Mouse (Mus musculus): ENCODE measurements around the gene Meaf6.

Gene Meaf6

DNA sequence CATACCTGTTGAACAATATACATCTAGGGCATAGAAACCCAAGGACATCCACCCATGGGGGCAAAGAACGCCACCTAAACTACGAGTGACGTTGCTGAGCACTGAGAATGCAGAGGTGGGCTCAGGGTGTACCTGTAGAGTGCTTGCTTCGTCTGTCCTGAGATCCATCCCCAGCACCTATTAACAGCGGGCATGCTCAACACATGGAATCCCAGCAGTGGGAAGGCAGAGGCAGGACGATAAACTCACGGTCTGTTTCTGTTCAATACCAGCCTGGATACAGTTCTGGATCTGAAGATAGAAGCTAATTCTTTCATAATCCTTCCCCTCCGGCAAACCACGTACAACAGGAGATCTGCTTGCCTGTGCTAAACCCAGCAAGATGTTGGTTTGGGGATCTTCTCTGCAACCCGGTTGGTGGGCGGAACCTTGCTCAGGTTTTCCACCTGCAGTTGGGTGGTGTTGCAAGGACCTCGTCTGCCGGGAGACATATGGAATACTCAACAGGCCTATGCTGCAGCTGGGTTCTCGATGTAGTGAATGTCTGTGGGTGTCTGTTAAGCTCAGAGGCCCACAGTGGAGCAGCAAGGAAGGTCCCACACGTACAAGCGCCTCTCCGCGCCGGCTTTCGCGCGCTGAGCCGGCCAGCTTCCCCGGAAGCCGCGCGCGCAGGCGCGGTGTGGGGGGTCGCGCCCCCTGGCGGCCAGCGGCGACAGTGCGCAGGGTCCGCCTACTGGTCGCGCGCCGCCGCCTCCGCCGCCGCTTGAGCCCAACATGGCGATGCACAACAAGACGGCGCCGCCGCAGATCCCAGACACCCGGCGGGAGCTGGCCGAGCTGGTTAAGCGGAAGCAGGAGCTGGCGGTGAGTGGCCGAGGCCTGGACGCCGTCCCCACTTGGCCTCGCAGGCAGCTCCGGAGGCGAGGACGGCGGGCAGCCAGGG is at the start of gene Meaf6:
Gene Meaf6, plus strand, starts transcription at position 732 of the 943 bp plus-strand sequence.
- DNase-seq (ENCODE audit: extremely low read depth, low read depth), result peak; percentile 54

DNA sequence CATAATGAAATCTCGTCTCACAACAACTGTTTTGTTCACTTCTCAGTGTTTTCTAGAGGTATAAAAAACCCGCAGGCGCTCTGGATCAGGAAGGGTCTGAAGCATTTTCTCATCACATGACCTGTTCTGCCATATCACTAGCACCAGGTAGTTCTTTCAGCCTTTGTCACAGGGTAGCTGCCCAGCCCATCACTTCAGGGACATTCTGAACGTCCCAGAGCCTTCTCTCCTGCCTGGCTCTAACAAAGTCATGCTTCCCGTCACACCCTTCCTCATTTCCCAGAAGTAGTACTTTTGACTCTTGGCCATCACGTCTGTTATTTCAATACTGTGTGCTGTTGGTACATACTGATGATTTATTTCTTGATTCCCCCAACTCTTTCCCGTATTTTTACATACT is 40.5 kb upstream of the Meaf6 start:
- no peak for DNase-seq (ENCODE audit: extremely low read depth, low read depth)

DNA sequence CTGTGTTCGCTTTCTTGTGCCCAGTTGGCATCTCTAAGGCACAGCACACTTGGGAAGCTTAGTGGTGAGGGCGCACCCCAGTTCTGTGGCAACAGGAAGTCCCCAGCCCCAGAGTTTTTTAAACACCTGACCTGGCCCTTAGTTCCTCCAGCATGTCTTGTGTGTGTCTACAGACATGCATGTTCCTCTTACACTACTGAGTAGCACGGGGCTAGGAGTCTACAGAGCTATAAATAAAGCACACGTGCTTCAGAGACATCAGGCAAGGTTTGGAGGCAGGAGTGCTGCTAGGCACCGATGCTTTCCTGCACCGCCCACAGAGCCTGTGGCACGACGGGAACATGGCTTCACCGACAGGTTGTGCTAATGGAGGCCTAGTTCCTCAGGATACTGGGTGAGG is 29.5 kb upstream of the Meaf6 start:
- no peak for DNase-seq (ENCODE audit: extremely low read depth, low read depth)

DNA sequence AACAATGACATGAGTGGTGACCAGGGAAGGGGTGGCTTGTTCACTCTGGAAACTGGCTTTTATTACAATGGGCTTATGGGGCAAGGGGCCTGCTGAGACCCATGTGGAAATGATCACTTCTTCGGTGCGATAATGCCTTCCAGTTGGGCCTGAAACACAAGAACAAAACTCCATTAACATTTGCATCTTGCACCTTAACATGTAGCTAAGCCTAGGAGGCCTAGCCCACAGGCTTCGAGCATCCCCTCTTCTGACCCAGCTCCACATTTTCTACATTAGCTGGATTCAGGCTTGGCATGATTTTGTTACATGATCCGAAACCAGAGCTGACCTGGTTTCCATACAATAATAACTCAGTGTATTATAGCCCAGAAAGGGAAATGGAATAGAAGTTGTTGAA is 28.5 kb upstream of the Meaf6 start:
- DNase-seq (ENCODE audit: extremely low read depth, low read depth), result no peak

DNA sequence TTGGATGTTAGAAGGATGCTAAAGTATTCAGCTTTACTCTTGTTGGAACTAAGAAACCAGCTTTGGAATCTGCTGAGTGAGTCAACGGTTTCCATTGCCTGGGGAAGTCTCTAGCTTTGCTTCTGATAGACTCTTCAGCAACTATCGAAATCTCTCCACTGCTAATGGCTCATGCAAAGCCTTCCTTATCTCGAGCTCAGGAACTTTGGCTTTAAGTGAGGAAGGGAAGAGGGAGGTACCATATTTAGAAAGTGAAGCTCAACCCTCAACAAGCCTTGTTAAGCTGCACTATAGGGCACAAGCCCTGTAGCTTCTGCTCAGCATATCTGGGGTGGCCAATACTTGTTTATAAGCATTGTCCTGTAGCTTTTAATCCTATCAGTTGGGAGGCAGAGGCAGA is 27.7 kb upstream of the Meaf6 start:
- peak; percentile 43 for DNase-seq (ENCODE audit: extremely low read depth, low read depth)

DNA sequence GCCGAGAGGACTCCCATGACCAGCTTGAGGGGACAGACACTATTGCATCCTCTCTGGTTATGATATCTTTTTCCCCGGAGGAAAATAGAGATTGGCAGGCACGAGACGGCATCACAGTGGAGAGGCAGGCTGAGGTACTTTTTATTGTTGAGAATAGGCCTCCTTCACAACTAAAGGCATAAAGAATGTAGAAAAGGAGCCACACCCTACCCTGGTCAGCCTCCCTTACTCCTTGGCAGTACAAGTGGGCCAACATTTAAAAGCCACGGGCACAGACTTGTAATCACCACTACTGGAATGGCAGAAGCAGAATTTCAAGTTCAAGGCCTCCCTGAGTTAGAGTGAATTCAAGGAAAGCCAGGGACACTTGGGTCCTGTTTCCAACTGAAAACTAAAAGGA is 26.9 kb upstream of the Meaf6 start:
- DNase-seq (ENCODE audit: extremely low read depth, low read depth), result no peak

DNA sequence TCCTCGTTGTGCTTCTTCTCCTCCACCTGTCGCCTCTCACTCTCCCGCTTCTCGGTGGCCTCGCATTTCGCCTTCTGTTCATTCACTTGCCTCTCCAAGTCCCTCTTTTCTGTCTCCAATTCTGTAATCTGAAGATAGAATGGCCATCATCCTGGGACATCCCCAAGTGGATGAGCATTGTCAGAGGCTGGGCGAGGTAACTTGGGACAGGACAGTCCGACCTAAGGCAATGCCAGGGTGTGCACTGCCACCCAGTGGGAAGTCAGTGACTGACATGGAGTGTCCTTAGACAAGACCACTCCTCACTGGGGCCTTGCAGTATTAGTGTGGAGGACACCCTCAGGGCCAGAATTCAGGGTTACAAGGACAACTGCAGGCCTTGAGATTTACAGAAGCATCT is 25.9 kb upstream of the Meaf6 start:
- DNase-seq (ENCODE audit: extremely low read depth, low read depth), result no peak

DNA sequence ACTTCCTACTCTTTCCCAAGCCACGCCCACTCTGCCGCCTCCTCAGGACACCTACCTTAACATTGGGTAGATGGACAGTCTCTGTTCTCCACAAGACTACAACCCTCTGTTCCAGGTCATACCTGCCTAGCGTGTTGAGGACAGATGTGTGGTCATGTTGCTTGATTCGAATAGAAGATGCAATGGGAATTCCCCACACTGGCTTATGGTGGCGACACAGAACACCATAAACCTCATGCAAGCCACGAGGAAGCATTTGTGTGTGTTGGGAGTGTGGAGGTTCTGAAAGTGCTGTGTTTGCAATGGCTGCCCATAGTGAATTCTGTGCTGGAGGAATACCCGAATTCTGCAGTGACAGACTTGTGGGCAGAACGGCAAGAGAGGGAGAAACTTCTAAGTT is 21.1 kb upstream of the Meaf6 start:
- no peak for DNase-seq (ENCODE audit: extremely low read depth, low read depth)

DNA sequence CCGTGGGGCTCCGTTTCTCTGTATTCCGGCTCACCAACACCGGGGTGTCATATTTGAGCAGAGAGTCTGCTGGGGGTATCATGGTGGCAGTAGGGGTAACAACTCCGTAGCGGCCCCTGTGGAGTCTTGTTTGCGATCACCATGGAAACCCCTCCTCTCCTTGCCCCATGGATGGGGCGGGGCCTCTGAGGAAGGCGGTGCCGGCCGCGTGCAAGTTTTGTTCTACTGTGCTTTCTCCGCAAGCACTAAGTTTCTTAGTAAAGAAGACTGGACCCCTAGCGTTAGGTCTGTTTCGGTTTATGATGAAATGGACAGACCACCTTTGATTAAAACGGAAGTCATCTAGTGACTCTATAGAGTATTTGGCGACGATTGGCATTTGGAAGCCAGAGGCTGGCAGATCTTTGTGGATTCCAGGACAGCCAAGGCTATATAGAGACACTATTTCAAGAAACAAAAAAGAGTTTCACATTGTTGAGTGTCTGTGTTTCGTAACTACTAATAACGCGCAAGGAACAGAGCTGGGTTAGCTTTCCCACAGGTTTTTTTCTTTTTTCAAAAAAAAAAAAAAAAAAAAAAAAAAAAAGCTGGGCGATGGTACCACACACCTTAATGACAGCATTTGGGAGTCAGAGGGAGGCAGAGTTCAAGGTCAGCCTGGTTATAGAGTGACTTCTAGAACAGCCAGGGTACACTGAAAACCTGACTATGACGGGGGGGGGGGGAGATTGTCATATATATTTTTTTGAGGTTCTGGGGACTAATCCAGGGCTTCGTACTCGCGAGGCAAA is 19.2 kb upstream of the Meaf6 start, which contains the start of gene Dnali1:
Gene Dnali1, minus strand, starts transcription at position 187 of the 791 bp plus-strand sequence.
- no peak for DNase-seq (ENCODE audit: extremely low read depth, low read depth)

DNA sequence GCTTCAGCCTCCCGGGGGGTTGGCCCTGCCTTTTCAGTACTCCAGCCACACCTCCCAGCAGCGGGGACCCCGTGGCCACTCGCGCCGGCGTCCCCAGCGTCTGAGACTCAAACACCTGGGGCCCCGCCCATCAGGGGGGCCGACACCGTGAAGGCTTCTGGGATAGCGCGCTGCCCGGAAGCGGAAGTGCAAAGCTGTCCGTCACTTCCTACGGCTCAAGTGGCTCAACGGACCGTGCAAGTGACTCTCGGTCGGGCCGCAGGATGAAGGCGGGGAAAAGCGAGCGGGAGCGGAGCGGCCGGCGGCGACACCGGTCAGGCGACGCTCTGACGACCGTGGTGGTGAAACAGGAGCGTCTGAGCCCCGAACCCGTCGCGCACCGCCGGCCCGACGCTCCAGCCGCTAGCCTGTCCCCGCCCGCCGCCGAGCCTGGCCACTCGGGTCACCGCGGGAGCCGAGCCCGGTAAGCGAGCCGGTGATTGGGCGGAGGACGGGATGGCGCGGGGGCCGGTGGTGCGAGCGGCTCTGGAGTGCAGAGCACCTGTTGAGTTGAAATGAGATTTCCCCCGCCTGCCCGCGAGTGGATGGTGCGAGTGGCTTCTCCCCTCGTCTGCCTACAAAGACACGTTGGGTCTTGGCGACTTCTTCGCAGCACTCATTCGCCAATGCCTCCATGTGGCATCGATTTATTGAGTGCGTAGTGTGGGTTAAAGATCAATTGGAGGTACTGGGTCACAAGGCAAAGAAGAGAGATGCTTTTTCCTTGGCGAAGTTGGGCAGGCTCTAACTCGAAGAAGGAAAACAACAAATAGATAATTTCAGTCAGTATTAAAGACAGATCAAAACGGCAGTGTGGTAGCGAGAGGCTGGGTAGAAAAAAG is 18.2 kb upstream of the Meaf6 start, which contains the start of gene Snip1:
Gene Snip1, plus strand, starts transcription at position 183 of the 881 bp plus-strand sequence.
- DNase-seq (ENCODE audit: extremely low read depth, low read depth), result peak; percentile 79

DNA sequence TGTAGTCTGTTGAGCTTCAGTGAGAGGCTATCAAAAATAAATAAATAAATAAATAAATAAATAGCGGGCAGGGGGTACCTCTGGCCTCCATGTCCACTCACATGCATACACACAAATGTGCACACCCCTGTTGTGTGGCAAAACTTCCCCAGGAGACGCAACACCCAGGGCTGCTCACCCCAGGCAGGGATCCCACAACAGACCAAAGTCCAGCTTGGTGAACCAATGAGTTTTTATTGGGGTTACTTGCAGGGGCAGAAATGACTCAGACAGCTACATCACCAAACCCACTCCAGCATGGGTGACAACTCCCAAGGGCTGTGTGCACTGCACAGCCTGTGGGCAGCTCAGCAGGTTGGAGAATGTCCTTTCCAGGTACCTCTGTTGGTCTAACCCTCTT is 7.2 kb upstream of the Meaf6 start:
- no peak for DNase-seq (ENCODE audit: extremely low read depth, low read depth)

DNA sequence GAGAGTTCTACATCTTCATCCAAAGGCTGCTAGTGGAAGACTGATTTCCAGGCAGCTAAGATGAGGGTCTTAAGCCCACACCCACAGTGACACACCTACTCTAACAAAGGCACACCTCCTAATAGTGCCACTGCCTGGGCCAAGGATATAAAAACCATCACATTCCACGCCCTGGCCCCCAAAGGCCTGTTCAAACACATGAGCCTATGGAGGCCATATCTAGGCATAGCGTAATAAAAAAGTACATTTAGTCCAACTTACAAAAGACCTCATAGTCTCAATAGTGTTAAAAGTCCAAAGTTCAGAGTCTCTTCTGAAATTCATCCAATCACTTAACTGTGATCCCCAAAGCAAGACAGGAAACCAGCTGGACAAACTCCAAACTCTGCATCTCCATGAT is 6.2 kb upstream of the Meaf6 start:
- no peak for DNase-seq (ENCODE audit: extremely low read depth, low read depth)

DNA sequence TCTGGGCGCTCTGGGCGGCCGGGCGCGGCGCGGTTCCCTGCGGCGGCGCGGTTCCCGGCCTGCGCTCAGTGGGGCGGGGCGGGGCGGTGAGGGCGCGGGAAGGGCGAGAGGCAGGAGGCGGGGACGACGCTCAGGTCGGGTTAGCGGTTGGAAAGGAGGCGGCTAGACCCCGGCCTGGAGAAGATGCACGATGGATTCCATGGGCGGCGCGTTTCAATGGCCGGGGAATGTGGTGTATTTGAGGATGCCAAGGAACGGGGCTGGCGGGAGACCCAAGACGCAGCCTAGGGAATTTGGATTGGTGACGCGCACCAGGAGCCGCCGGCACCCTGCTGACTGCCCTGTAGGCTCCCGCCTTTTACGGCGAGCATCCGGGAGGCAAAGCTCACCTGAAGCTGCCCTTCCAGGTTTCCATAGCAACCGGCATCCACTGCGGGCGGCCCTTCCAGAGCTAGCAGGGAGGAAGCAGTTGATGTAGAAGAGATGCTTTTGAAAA is 460 bp downstream of the Meaf6 start:
- peak; percentile 26 for DNase-seq (ENCODE audit: extremely low read depth, low read depth)

DNA sequence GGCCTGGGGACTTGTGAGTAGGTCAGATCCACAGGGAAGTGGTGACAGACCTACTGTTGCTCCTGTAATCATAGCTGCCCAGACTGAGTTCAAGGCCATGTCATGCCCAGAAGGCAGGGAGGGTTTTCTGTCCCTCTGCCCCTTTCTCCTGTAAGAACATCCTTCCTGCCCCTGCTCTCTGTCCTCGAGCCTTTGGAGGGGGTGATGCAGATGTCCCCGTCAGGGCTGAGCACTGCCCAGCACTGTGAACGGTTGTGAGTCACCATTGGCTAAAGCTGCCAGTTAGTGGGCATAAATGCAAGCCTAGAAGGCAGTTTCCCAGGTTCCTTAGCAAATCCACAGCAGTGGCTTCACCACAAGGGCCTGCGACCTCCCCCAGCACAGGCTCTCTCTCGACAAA is 8.1 kb downstream of the Meaf6 start:
- no peak for DNase-seq (ENCODE audit: extremely low read depth, low read depth)

DNA sequence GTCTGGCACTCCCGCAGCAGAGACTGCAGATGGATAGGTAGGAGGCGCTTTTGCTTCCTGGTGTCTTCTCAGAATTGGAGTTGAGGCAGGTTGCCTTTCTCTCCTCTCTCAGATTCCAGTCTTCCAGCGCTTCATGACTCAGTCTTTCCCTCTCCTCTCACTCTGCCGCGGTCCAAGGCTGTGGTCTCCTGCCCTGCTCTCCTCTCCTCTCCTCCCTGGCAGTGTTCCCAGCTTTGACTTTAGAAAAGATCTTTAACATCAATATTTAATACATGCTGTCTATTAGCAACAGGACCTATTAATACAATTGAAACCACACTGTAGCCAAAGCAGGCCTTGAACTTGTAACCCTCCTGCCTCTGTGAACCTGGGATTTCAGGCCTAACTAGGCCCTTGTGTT is 11.1 kb downstream of the Meaf6 start:
- DNase-seq (ENCODE audit: extremely low read depth, low read depth), result no peak

DNA sequence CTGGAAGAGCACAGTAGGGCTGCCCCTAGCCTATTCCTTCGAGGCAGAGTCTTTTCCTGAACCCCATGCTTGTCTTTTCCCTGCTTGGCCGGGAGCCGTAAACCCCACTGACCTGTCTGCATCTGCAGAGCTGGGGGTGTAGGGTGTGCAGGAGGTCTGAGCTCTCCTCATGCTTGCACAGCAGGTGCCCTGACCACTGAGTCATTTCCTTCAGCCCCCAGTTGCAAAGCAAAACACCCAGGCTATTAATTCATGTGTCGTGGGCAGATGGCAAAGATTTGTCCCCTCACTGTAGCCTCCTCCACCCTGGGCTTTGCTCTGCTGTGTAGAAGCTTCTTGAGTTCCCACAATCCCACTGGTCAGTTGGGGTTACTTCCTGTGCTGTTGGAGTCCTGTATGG is 12.5 kb downstream of the Meaf6 start:
- DNase-seq (ENCODE audit: extremely low read depth, low read depth), result no peak

DNA sequence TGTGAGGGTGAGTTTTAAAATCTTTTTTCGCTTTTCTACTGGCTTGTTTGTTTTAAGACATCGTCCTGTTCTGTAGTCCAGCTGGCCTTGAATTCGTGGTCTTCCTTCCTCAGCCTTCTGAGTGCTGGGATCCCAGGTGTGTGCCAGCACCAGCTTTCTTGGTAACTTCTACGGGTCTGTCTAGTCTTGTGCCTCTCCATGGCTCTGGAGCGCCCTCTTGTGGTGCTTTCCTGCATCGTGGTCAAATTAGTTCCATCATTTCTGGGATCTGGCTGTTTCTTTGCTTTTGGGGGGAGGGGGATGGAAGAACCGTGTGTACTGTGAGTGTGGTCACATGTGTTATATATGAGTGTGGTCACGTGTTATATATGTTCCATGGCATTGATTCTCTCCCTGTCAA is 14.5 kb downstream of the Meaf6 start:
- peak; percentile 40 for DNase-seq (ENCODE audit: extremely low read depth, low read depth)

DNA sequence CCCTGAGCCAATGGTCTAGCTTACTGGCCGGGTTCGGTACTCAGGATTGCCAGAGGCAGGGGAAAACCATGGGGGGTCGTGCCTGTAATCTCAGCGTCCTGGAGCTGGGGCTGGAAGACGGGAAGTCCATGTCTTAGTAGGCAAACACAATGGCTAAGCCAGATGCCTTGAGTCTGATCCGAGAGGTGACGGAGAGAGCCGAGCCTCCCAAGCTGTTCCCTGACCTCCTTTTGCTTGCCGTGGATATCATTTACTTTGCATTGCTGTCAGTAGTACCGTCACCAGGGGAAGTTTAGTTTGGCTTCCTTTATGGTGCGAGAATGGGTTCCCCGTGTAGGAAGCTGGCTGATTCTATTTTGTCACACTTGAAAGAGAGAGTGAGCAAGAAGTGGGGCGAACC is 16.4 kb downstream of the Meaf6 start:
- no peak for DNase-seq (ENCODE audit: extremely low read depth, low read depth)

DNA sequence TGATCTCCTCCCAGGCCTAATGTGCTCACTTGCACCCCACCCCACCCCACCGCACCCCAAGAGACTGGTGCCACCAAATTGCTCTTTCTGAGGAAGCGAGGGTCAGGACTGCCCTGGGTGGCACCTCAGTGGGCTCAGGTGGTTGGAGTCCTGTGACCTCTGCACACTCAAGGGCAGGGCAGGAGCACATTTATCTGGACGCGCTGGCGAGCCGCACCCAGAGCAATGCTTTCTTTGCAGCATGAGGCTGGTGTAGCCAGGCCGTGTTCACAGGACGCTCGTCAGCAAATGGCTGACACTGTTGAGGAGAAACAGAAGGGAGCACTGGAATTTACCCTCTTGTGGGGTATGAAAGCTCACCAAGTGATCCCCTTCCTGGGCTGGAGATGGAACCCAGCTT is 20.4 kb downstream of the Meaf6 start:
- DNase-seq (ENCODE audit: extremely low read depth, low read depth), result no peak

DNA sequence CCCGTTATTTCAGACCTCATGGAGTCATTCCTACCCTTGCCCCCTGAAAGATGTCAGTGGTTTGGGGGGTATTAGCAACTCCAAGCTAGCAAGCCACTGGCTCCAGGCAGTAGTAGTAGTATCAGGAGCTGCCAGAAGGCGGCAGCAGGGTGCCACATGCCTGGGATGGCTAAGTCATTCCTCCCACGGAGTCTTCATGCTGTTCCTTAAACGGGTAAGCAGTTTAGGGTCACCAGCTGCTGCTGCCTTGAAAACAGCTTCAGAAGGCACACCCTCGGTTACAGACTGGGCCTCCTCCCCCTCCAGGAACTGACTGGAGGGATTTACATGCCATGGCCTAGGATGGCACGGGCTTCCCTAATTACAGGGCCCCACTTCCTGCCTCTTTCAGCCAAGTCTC is 29.7 kb downstream of the Meaf6 start:
- peak; percentile 60 for DNase-seq (ENCODE audit: extremely low read depth, low read depth)

DNA sequence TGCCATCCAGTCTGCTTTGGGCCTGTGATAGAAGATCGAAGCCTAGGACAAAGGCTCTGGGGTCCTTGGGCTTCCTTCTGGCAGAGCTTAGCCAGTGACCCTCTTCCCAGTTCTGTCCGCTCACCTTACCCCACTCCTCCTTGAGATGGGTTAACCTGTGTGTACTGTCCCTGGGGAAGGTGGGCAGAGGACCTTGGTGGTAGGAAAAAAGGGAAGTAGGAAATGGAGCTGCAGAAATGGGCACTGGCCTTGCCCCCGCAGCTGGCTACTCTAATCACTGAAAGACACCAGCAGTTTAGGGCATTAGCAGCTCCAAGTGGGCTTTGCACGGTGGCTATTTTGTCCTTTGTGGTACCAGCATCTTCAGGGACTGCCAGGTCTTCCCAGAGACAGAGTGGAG is 30.1 kb downstream of the Meaf6 start:
- DNase-seq (ENCODE audit: extremely low read depth, low read depth), result no peak
